Mouse (Mus musculus) left cerebral cortex, adult 2 months (tissue): ENCODE results near the gene Rplp0. TPM values are rescaled to one million over a fixed set of nuclear protein-coding genes. Genes with fewer than 3 reads are reported as not detected.

Experiments
- DNase-seq, 2 experiments: peaks; one replicate each; pipeline ENCODE4 v3.0.0; 2021 to 2022; ENCODE audit warnings: low spot score in 2 of 2, mixed read lengths in 1 of 2; ENCODE audit errors: extremely low spot score in 1 of 2
- H3K27ac ChIP-seq: fragments of 200-600 bp; 2 replicates; pipeline ENCODE4 v1.8.1; 2022
- H3K4me3 ChIP-seq: fragments of 200-600 bp; 2 replicates; pipeline ENCODE4 v1.8.1; 2022
- CTCF ChIP-seq: fragments of 200-600 bp; IDR thresholded peaks from 2 replicates; pipeline ENCODE4 v1.8.1; 2022; ENCODE audit warnings: antibody characterized with exemption, mild to moderate bottlenecking, moderate library complexity
- intact Hi-C: fragments of 180-260 bp; cut with DNase I; formaldehyde crosslinking; loops from one replicate; pipeline ENCODE4 v1.15.1; 2025
- microRNA-seq, 2 experiments: library from miRNA; unstranded; fragments of <30 nt; microRNA quantifications; one replicate each; pipeline ENCODE4 v1.2.0; 2021
- total RNA-seq, 2 experiments: library from RNA; stranded (reverse); gene quantifications; 2 replicates each; pipeline ENCODE4 v1.2.3; 2021

Gene Rplp0
- total RNA-seq, 2 experiments from 2014 or later = 183 to 187 TPM

DNA sequence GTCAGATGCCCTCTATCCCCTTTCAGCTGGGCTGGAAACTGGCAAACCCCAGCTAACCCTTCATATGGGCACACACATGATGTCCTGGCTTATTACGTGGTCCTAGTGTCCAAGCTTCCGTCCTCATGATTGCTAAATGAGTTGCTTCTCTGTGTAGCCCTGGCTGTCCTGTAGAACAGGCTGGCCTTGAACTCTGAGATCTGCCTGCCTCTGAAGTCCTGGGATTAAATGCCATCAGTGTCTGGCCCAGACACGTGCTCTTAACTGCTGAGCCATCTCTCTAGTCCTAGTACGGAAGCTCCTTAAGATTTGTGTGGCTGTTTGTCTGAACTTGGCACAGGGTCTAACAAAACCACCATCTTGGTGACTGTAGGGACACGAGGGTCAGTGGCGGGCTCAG, 44.3 kb downstream of the Rplp0 start:
- intact Hi-C loops = no loop called here

DNA sequence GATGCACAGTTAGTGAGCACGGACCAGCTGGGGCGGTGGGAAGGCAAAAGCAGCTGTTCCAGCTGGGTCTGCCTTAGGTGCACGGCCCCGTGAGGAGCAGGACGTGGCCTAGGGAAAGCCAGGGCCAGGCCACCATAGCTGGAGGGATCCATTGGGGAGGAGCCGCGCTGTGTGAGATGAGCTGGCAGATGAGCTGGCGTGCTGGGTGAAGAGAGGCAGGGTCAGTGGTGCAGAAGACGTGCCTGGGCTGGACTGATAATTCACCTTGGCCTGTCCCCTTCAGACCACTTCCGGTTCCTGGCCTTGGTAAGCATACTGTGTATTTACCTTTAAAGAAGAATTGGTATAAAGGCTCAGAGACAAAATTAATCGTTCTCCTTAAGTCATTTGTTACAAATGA, 52.3 kb downstream of the Rplp0 start:
- TF ChIP-seq CTCF = no peak
- H3K4me3 ChIP-seq = no peak overlapping the region
- H3K27ac ChIP-seq = no peak overlapping the region
- no peak for DNase-seq
- intact Hi-C loops = loop anchor here (5.0 kb wide), 1 partner anchor 39 kb away; no protein-coding TSS in a partner anchor

More for the DNA sequence above, 44.3 kb downstream of the Rplp0 start:
- DNase-seq = no peak
- Histone ChIP-seq H3K4me3 (no peak overlapping the region), H3K27ac (no peak overlapping the region)
- no peak for TF ChIP-seq CTCF

Small RNA genes lying within 50 kb of the gene (microRNA-seq; reads per million reads assigned to microRNA genes)
- 0 to 0.24 reads per million in 2 experiments for gene Mir7029

Other genes starting within 250 kb of the Rplp0 start
- 10 to 100 TPM; 68.0 to 74.5 TPM for gene Srsf9, start 232.3 kb upstream of the Rplp0 start, total RNA-seq
- 10 to 100 TPM; 20.6 to 20.9 TPM for gene Gatc, start 218.3 kb upstream of the Rplp0 start, total RNA-seq
- 10 to 100 TPM; 21.4 to 24.5 TPM for gene Triap1, start 218.2 kb upstream of the Rplp0 start, total RNA-seq
- gene Cox6a1, start 210.5 kb upstream of the Rplp0 start, total RNA-seq = 100 to 1,000 TPM; 701 to 719 TPM
- 10 to 100 TPM; 46.1 to 51.8 TPM for gene Msi1, start 129.9 kb upstream of the Rplp0 start, total RNA-seq
- gene Pla2g1b, start 93.2 kb upstream of the Rplp0 start, total RNA-seq = not detected
- gene Sirt4, start 74.7 kb upstream of the Rplp0 start, total RNA-seq = 10 to 100 TPM; 40.7 to 43.5 TPM
- 10 to 100 TPM; 22.8 to 25.7 TPM for gene Pxn, start 52.8 kb upstream of the Rplp0 start, total RNA-seq
- gene Gcn1l1, start 5.8 kb downstream of the Rplp0 start, total RNA-seq = 10 to 100 TPM; 70.7 to 73.2 TPM
- 100 to 1,000 TPM in 1 of 2 experiments, 10 to 100 TPM in 1; 99.5 to 101 TPM for gene Rab35, start 72.4 kb downstream of the Rplp0 start, total RNA-seq
- gene Bicdl1, start 172.2 kb downstream of the Rplp0 start, total RNA-seq = 100 to 1,000 TPM; 164 to 172 TPM